In the genomic region with DNA sequence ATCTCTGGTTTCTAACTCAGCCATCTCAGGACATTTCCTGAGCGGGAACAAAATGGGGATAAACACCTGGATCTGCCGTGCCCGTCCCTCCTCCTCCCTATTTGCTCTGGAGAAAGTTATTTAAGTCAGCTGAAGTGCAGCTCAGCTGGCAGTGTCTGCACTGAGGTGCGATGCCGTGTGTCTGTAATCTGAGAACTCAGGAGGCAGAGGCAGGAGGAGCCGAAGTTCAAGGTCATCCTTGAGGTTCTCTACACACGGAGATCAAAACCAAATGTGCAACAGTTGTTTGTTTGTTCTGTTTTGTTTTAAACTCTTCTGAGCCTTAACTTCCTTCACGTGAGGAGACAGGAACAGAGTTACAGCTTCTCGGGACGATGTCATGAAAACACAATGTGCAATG, we compare ENCODE assay signal across 21 mouse cellular contexts. TPM values are rescaled to one million over a fixed set of nuclear protein-coding genes. Genes with fewer than 3 reads are reported as not detected.
DNase-seq lines count a peak whose midpoint lies in the region; TF ChIP-seq lines count a peak whose summit lies in the region.
"Had no signal": no experiment of that assay in that cellular context is flagged by ENCODE, and none has a peak within 500 bp of the region (broad histone marks: within the 10 kb centered on the region; RNA-seq: fewer than 3 reads in every experiment).

No protein-coding gene starts in this region.

- peak overlapping the region; percentile 3; the same call in 1 of the 2 replicates for H3K27ac ChIP-seq in gastrocnemius, adult 2 months
- H3K27ac ChIP-seq: embryonic facial prominence, embryonic 13.5 days; embryonic facial prominence, embryonic 15.5 days; forebrain, embryonic 10.5 days; forebrain, embryonic 12.5 days had no signal

- DNase-seq in gastrocnemius, adult 2 months = no peak
- no peak for DNase-seq in gastrocnemius, postnatal 25 days
- DNase-seq in 416B (ENCODE audit: low read depth) (peak; percentile 20), R1 (ENCODE audit: low read depth, low spot score) (peak; percentile 58)
- DNase-seq in urinary bladder, adult 2 months (ENCODE audit: low spot score) = no peak
- no peak for DNase-seq in adrenal gland, postnatal 36 days
- DNase-seq: adrenal gland, adult 8-10 months; adrenal gland, postnatal 14 days; cerebellum, adult 11 months; cerebellum, adult 18-20 months; cerebellum, adult 8-10 months; cerebellum, adult 9-11 months; cerebellum, postnatal 14 days; cerebellum, postnatal 36 days; embryo, embryonic 11 days had no signal

- no peak for TF ChIP-seq CTCF in gastrocnemius, adult 2 months (IDR thresholded peaks at IDR 0.05)

- H3K4me3 ChIP-seq in gastrocnemius, adult 2 months = no peak overlapping the region
- H3K4me3 ChIP-seq: embryonic facial prominence, embryonic 13.5 days; embryonic facial prominence, embryonic 15.5 days; erythroblast, embryonic 14.5 days; forebrain, embryonic 10.5 days; forebrain, embryonic 12.5 days had no signal

- intact Hi-C loops in gastrocnemius, adult 2 months (cut with DNase I) = no loop called here

RNA-seq across cellular contexts. Expression of gene Angptl2, which starts 14.8 kb away (rescaled TPM):
- 10 to 100 TPM; 20.6 to 47.1 TPM for total RNA-seq in gastrocnemius, adult 2 months (2021)
- total RNA-seq in gastrocnemius, postnatal 25 days (2021) = 10 to 100 TPM; 64.2 to 68.7 TPM
- polyA plus RNA-seq in urinary bladder, adult 2 months (2012; rRNA removed) = 67.7 and 73.5 TPM in 2 replicates
- total RNA-seq in adrenal gland, postnatal 36 days (2021) = 10 to 100 TPM; 31.0 to 31.6 TPM
- polyA plus RNA-seq: erythroblast, embryonic 14.5 days; G1E had no signal

Comparison
In these comparisons a context has a peak if more than half of its experiments do, and no peak if none do; other contexts are left out.
1. DNase-seq: peak in 416B (single experiment) and R1 (single experiment); none in gastrocnemius, adult 2 months (single experiment), gastrocnemius, postnatal 25 days (single experiment), urinary bladder, adult 2 months (single experiment) and adrenal gland, postnatal 36 days (0 of 2).